Mouse (Mus musculus): Measurements from ENCODE around the gene Ddx23. TPM values are rescaled to one million over a fixed set of nuclear protein-coding genes. Genes with fewer than 3 reads are reported as not detected.
A peak's percentile ranks its signal among the peaks of the same experiment; 100 is the strongest.

The Ddx23 gene
- polyA plus RNA-seq (2015; fragmentation: Nextera tagmentation; extraction: Ambion mirVana): 23.5 and 26.4 TPM in 2 replicates

GRCm38 (mm10) chr15:98662567-98663545 lies at the start of gene Ddx23:
TSS of gene Ddx23 (minus strand) at chr15:98662894.
- peak; percentile 95 for DNase-seq (ENCODE audit: low spot score)

GRCm38 (mm10) chr15:98710442-98710841 lies 47.7 kb upstream of the Ddx23 start:
- peak; percentile 77 for DNase-seq (ENCODE audit: low spot score)

- peak; percentile 79 for DNase-seq (ENCODE audit: low spot score)
These were observed 45.2 kb upstream of the Ddx23 start, which contains the start of gene Ccdc65 for GRCm38 (mm10) chr15:98707766-98708372. TSS of gene Ccdc65 (plus strand) at chr15:98708207.

GRCm38 (mm10) chr15:98704312-98704711 lies 41.6 kb upstream of the Ddx23 start:
- no peak for DNase-seq (ENCODE audit: low spot score)

- peak; percentile 87 for DNase-seq (ENCODE audit: low spot score)
These were observed 36.8 kb upstream of the Ddx23 start for GRCm38 (mm10) chr15:98699190-98700105.

- DNase-seq (ENCODE audit: low spot score): no peak
These were observed 33.5 kb upstream of the Ddx23 start for GRCm38 (mm10) chr15:98696216-98696615.

GRCm38 (mm10) chr15:98695726-98696125 lies 33.0 kb upstream of the Ddx23 start:
- DNase-seq (ENCODE audit: low spot score): no peak

GRCm38 (mm10) chr15:98692171-98692715 lies 29.5 kb upstream of the Ddx23 start:
- DNase-seq (ENCODE audit: low spot score): no peak

GRCm38 (mm10) chr15:98691486-98692147 lies 28.9 kb upstream of the Ddx23 start:
- no peak for DNase-seq (ENCODE audit: low spot score)

GRCm38 (mm10) chr15:98689682-98690081 lies 27.0 kb upstream of the Ddx23 start:
- DNase-seq (ENCODE audit: low spot score): no peak

- no peak for DNase-seq (ENCODE audit: low spot score)
These were observed 23.2 kb upstream of the Ddx23 start for GRCm38 (mm10) chr15:98685926-98686325.

- DNase-seq (ENCODE audit: low spot score): no peak
These were observed 21.1 kb upstream of the Ddx23 start for GRCm38 (mm10) chr15:98683746-98684145.

- no peak for DNase-seq (ENCODE audit: low spot score)
These were observed 20.5 kb upstream of the Ddx23 start for GRCm38 (mm10) chr15:98683177-98683576.

- DNase-seq (ENCODE audit: low spot score): no peak
These were observed 18.9 kb upstream of the Ddx23 start for GRCm38 (mm10) chr15:98681633-98682032.

GRCm38 (mm10) chr15:98680660-98681059 lies 18.0 kb upstream of the Ddx23 start:
- no peak for DNase-seq (ENCODE audit: low spot score)

- no peak for DNase-seq (ENCODE audit: low spot score)
These were observed 15.3 kb upstream of the Ddx23 start for GRCm38 (mm10) chr15:98677977-98678376.

- peak; percentile 80 for DNase-seq (ENCODE audit: low spot score)
These were observed 14.4 kb upstream of the Ddx23 start, which contains the start of gene Rnd1 for GRCm38 (mm10) chr15:98676940-98677728. TSS of gene Rnd1 (minus strand) at chr15:98677461.

GRCm38 (mm10) chr15:98676471-98676870 lies 13.8 kb upstream of the Ddx23 start:
- peak; percentile 49 for DNase-seq (ENCODE audit: low spot score)

GRCm38 (mm10) chr15:98675634-98676250 lies 13.0 kb upstream of the Ddx23 start:
- peak; percentile 10 for DNase-seq (ENCODE audit: low spot score)
